Mouse (Mus musculus) C2C12 (cell line): ENCODE results near the gene Clcnkb. TPM values are rescaled to one million over a fixed set of nuclear protein-coding genes. Genes with fewer than 3 reads are reported as not detected.
A peak's percentile ranks its signal among the peaks of the same experiment; 100 is the strongest.

Source experiments
- H3K27me3 ChIP-seq: one replicate; pipeline ENCODE4 v1.6.1; 2011; ENCODE audit not compliant: control insufficient read depth, insufficient read depth, insufficient read length
- H3K36me3 ChIP-seq: one replicate; pipeline ENCODE4 v1.6.1; 2011; ENCODE audit not compliant: control insufficient read depth, insufficient read depth
- H3K4me3 ChIP-seq: one replicate; pipeline ENCODE4 v1.5.1; 2011; ENCODE audit warnings: mild to moderate bottlenecking, control low read depth; ENCODE audit not compliant: poor library complexity, insufficient read depth, severe bottlenecking
- H3K79me2 ChIP-seq: one replicate; pipeline ENCODE4 v1.6.1; 2011; ENCODE audit not compliant: control insufficient read depth, insufficient read depth
- H3K79me3 ChIP-seq: one replicate; pipeline ENCODE4 v1.6.1; 2011; ENCODE audit warnings: low read depth, control low read depth
- H3ac ChIP-seq: one replicate; pipeline ENCODE3; 2011; ENCODE audit warnings: low read depth; ENCODE audit not compliant: control insufficient read depth, insufficient read length
- CEBPB ChIP-seq: IDR thresholded peaks from one replicate; pipeline ENCODE4 v1.6.1; 2011; ENCODE audit warnings: low read depth, mild to moderate bottlenecking, control low read depth, moderate library complexity
- CTCF ChIP-seq: IDR thresholded peaks from one replicate; pipeline ENCODE4 v1.5.1; 2011; ENCODE audit not compliant: control insufficient read depth, insufficient read depth, insufficient read length
- FOSL1 ChIP-seq: IDR thresholded peaks from one replicate; pipeline ENCODE4 v1.8.0; 2011; ENCODE audit warnings: mild to moderate bottlenecking, low read length; ENCODE audit not compliant: poor library complexity, insufficient read depth, severe bottlenecking
- MAX ChIP-seq: IDR thresholded peaks from one replicate; pipeline ENCODE4 v1.6.1; 2011; ENCODE audit warnings: mild to moderate bottlenecking, control low read depth
- MYOD1 ChIP-seq: IDR thresholded peaks from one replicate; pipeline ENCODE4 v1.6.1; 2011; ENCODE audit warnings: low read depth; ENCODE audit not compliant: control insufficient read depth, insufficient read length
- MYOG ChIP-seq: IDR thresholded peaks from one replicate; pipeline ENCODE4 v1.6.1; 2011; ENCODE audit not compliant: control insufficient read depth, insufficient read length; ENCODE audit errors: extremely low read depth
- USF1 ChIP-seq: IDR thresholded peaks from one replicate; pipeline ENCODE4 v1.6.1; 2011; ENCODE audit warnings: low read depth, mild to moderate bottlenecking, control low read depth, moderate library complexity
- polyA plus RNA-seq: library from polyadenylated mRNA; unstranded; fragments of >200 nt; fragmentation: generic; extraction: Trizol; gene quantifications from one replicate; pipeline ENCODE4 v1.2.1, GENCODE M21; 2012; ENCODE audit warnings: missing spikeins

Clcnkb gene
- polyA plus RNA-seq, 1 experiment, result not detected

GRCm38 (mm10) chr4:141406516-141407299 is 9.1 kb downstream of the Clcnkb start:
- Histone ChIP-seq H3K79me3 (no peaks in the 10 kb centered on the region), H3K79me2 (no peaks in the 10 kb centered on the region), H3K4me3 (no peak overlapping the region), H3ac (no peak overlapping the region), H3K27me3 (no peaks in the 10 kb centered on the region), H3K36me3 (no peaks in the 10 kb centered on the region)
- TF ChIP-seq CEBPB (no peak), CTCF (peak; percentile 22), FOSL1 (no peak), MYOD1 (no peak), MYOG (no peak), USF1 (no peak), MAX (peak; percentile 30)

GRCm38 (mm10) chr4:141405314-141405622 is 10.5 kb downstream of the Clcnkb start:
- no peaks in the 10 kb centered on the region for H3K79me3 ChIP-seq
- no peak overlapping the region for H3ac ChIP-seq
- no peak for TF ChIP-seq CTCF
- TF ChIP-seq USF1, result no peak
- TF ChIP-seq MYOG, result no peak
- no peak for TF ChIP-seq FOSL1
- no peak for TF ChIP-seq MAX
- no peak for TF ChIP-seq MYOD1
- TF ChIP-seq CEBPB, result no peak

GRCm38 (mm10) chr4:141404518-141405313 is 11.1 kb downstream of the Clcnkb start:
- Histone ChIP-seq H3K79me3 (no peaks in the 10 kb centered on the region), H3K4me3 (no peak overlapping the region), H3K79me2 (no peaks in the 10 kb centered on the region), H3ac (peak overlapping the region; percentile 21), H3K27me3 (no peaks in the 10 kb centered on the region), H3K36me3 (no peaks in the 10 kb centered on the region)
- TF ChIP-seq CEBPB (no peak), CTCF (peak; percentile 90), MYOG (no peak)

More at GRCm38 (mm10) chr4:141405314-141405622, 10.5 kb downstream of the Clcnkb start:
- H3K27me3 ChIP-seq, result no peaks in the 10 kb centered on the region
- H3K79me2 ChIP-seq, result no peaks in the 10 kb centered on the region
- H3K36me3 ChIP-seq, result no peaks in the 10 kb centered on the region
- no peak overlapping the region for H3K4me3 ChIP-seq

- Histone ChIP-seq H3K79me2 (no peaks in the 10 kb centered on the region), H3K79me3 (no peaks in the 10 kb centered on the region)
- TF ChIP-seq MYOD1 (no peak), MYOG (no peak), CTCF (no peak), CEBPB (no peak), USF1 (no peak), FOSL1 (no peak), MAX (no peak)
These were observed 15.6 kb downstream of the Clcnkb start for GRCm38 (mm10) chr4:141400171-141400570.

GRCm38 (mm10) chr4:141398545-141398944 is 17.3 kb downstream of the Clcnkb start, which contains the start of gene Clcnka:
Gene Clcnka (minus strand): TSS chr4:141398724.
- Histone ChIP-seq H3ac (no peak within 1 kb of the TSS), H3K79me2 (no peaks in the 10 kb centered on the region), H3K79me3 (no peaks in the 10 kb centered on the region), H3K36me3 (no peaks in the 10 kb centered on the region), H3K4me3 (no peak within 1 kb of the TSS), H3K27me3 (peaks cover 18% of the 10 kb centered on the region)
- TF ChIP-seq CEBPB (no peak), MAX (no peak), FOSL1 (no peak), MYOD1 (no peak), CTCF (no peak), MYOG (no peak), USF1 (no peak)

More at GRCm38 (mm10) chr4:141400171-141400570, 15.6 kb downstream of the Clcnkb start:
- no peak overlapping the region for H3ac ChIP-seq
- peaks cover 18% of the 10 kb centered on the region for H3K27me3 ChIP-seq
- no peak overlapping the region for H3K4me3 ChIP-seq
- no peaks in the 10 kb centered on the region for H3K36me3 ChIP-seq
